Mouse (Mus musculus): ENCODE results near the gene Rnf4. TPM values are rescaled to one million over a fixed set of nuclear protein-coding genes. Genes with fewer than 3 reads are reported as not detected.
A peak's percentile ranks its signal among the peaks of the same experiment; 100 is the strongest.

Gene Rnf4
- total and polyA plus RNA-seq, 3 experiments, result 29.2 to 107 (median 88.6) TPM

DNA sequence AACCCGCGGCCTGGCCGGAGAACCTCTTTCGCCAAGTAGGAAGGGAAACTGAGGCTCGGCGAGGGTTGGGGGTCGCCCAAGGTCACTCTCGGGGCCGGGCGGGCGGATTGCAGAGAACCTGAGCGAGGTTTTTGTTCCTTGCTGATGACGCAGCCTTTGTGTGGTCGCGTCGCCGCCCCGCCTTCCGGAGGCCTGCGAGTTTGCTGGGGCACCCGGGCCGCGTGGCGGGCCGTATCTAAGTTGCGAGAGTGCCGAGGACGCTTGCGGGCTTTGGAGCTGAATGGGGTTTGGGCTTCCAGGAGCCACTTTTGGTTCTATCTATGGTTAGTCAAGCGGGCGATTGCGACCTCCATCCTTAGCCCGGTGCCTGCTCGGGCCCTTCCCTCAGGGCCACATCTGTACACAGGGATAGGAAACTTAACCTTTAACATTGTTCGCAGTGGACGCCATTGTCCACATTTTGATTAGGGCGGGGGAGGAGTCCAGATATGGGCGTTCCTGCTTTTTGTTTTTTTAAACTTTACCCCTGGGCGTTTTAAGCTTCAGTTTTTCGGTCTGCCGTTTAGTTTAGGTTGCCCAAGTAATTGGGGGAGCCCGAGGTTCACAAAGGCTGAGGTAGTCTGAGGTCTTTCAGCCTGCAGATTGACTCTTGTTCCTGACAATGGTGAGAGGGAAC lies 824 bp downstream of the Rnf4 start:
- DNase-seq, result peak; percentile 76

DNA sequence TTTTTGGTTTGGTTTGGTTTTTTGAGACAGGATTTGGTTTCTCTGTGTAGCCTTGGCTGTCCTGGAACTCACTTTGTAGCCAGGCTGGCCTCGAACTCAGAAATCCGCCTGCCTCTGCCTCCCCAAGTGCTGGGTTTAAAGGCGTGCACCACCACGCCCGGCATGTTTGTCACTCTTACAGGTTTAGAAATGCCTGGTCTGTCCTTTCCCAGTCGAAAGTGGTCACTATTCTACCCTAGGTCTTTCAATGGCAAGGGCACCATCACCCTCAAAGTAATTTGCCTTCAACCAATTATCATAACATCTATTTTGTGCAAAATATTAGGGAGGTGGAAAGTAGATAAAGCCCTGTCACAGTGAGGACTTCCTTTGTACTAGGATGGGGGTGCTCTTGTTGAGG lies 4.2 kb downstream of the Rnf4 start:
- DNase-seq, result no peak

DNA sequence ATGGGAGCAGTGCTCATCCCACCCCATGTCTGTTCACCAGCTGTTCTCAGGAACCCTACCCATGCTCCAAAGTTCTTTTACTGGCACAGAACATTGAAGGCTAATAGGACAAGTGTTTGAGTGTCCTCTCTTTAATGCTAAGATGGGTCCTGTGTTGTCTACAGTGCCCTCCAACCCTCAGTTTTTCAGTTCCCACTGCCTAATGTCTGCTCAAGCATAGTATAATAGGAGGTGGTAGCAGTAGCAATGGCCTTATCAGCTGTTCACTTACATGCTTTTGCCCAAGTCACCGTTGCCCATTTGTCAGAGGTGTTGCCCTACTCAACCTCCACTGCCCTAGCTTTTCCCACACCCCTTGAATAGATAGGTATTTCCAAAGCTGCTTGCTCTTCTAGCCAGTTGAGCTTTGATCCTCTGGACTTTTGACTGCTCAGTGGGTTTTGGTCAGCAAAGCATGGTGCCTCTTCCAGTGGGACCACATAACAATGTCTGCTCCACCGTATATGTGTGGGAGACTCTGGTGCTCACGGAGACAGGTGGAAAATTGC lies 16.1 kb downstream of the Rnf4 start:
- DNase-seq, result no peak

DNA sequence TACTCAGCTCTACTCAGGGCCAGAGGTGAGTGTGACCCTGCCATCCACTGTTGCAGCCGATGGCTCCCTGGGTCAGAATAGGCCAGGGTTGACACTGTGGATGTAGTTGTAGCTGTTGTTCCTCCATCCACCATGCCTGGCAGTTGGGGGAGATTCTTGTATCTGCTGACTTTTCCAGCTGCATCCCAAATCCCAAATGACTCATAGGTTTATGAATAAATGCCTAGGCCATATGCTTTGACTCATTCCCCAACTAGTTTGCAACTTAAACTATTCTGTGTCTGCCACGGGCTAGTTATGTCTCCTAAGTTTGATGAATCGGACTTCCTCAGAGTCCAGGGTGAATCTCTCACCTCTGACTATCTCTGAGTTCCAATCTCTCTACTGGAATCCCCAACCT lies 24.2 kb downstream of the Rnf4 start:
- no peak for DNase-seq

DNA sequence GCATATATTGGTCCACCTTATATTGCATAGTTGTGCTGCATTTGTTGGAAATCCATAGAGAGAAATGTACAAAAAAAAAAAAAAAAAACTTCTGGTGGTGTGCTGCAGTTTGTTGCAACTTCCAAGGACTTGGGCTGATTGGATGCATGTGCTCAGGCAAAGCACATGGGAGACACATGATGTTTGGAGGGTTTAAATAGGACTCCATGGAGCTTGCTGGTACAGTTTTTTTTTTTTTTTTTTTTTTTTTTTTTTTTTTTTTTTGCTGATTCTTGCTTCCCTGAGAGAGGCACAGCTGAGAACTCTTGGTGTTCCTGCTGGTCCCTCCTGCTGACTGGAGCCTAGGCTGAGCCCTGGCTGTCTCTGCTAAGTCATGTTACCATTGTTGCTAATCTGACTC lies 27.0 kb downstream of the Rnf4 start:
- no peak for DNase-seq

DNA sequence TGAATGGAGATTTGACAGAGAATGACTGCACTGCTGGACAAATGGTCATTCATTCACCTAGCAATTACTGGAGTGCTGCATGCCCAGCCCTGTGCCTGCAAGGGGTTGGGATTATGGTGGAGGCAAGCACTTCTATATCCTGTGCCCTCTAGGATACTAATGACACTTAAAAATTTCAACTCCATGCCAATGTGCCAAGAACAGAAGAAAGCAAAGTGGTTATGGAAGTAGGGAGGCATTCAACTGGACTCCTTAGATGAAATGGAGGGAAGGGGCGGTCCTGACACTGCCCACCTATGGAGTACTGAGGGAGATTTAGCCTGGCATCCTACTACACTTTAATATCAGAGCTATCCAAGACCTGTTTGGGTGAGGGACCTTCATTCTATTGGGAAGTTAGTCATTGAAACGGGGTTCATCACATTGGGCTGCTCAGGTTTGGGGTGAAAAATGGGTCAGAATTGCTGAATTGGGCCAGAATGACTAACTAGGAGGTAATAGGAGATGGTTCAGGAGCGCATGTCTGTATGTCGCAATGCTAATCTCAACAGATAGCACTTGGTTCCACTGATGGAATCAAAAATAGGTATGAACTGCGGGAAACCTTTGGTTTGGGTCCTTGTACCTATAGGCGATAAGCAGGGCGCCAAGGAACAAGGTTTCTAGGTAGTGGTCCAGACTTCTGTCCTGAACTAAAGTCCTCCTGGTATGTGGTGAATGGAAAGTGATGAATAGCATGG lies 32.6 kb downstream of the Rnf4 start:
- DNase-seq, result no peak

DNA sequence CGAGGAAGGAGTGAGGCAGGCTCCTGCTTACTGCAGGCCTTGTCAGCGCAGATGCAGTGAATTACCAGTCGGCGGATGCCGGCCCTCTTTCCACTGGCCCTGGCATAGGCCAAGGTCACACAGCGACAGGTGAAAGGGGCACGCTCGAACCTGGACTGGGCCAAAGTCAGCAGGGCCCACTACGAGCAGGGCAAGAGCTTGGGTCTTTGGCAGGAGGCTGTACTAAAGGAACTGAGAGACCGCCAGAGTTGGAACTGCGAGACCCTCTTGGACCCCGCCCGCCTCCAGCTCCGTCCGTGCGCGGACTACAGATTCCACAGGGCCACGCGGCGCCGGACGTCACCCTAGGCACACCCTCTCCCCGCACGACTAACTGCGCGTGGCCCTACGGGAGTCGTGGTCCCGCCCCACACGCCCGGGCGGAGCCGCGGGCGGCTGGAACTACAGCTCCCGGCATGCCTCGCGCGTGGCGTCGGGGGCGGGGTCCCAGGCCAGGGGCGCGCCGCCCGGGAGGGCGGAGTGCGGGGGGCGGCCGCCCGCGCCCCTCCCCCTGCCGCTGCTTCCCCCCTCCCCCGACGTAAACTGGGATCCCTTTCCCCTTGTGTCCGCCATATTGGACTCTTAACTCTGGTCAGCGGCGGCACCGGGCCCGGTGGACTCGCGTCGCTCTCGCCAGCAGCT lies 33.4 kb downstream of the Rnf4 start, which contains the start of gene Fam193a:
Gene Fam193a (plus strand): TSS at position 593 of the 681 bp plus-strand sequence.
- DNase-seq, result peak; percentile 99

DNA sequence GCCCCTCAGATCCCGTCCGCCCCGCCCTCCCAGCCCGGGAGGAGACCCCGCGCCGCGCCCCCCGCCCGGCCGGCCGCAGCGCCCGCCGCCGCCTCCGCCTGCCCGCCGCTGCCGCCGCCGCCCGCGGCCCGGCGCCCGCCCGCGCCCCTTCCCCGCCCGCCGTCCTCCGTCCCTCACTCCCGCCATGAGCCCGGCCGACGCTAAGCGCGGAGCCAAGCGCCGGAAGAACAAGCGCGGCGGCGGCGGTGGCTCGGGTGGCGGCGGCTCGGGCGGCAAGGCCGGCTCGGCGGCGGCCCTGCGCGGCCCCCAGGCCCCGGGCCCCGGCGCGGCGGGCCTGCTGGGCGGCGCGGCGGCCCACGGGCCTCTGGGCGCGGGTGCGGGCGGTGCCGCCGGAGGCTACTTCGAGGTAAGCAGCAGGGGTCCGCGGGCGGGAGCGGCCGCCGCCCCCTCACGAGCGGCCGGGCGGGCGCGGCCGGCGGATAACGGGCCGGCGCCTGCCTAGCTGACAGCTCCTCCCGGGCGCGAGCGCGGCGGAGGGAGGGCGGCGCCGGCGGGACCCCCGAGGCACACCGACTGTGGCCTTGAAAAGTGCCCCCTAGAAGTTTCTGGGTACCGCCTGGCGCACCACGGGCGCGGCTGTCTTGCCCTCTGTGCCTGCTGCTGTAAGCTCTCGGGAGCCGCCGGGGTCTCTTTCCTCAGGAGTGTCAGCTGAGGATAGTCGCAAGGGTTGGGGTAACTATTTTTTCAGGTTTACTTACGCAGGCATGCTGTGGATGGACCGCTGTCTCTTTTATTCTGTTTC lies 34.1 kb downstream of the Rnf4 start:
- peak; percentile 45 for DNase-seq

DNA sequence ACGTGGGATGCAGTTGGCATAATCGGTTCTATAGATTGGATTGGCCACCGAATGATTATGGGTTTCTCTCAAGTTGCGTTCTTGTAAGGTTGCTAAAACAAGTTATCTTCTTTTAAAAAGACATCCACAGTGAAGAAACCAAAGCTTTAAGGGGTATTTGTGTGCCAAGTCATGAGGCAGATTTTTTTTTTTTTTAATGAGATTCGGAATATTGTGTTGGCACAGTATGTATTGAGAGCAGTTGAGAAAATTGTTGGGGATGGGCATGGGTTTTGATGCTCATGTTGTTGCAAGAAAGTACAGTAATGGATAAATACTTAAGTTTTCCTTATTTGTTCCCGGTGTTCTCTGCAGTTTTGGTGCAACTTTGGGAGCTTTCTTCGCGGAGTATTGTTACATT lies 34.8 kb downstream of the Rnf4 start:
- no peak for DNase-seq

DNA sequence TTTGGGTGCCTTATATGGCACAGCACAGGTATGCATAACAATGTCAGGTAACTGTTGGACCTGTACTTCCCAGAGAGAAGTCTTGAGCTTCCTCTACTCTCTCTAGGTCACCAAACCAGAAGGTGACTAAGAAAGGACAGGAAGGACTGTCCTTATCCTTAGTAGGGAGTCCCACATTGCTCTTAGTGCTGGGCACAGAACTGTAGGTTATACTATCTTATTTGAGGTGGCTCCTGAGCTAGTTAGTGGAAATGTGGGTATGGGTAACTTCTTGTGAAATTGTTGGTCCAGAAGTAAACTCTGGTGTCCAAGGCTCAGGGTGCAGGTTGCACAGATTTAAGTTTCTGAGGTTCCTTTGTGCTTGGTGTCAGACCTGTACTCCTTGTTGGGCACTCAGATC lies 36.1 kb downstream of the Rnf4 start:
- DNase-seq, result no peak

DNA sequence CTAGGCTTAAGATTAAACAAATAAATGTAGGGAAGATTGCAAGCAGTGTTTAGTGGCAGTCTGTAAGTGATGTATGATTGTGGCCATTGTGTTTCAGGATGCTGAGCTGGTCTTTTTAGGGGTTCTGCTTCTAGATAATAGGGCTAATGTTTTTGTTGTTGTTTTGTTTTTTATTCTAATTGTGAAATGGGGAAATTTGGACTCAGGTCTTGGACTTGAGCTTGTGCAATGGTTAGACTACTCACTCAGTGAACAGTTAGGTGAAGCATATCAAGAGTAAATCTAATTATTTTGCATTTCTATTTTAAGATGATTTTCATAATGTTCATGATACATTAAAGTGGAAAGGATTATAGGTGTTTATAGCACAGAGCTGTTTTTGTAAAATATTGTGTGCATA lies 36.5 kb downstream of the Rnf4 start:
- DNase-seq, result no peak

DNA sequence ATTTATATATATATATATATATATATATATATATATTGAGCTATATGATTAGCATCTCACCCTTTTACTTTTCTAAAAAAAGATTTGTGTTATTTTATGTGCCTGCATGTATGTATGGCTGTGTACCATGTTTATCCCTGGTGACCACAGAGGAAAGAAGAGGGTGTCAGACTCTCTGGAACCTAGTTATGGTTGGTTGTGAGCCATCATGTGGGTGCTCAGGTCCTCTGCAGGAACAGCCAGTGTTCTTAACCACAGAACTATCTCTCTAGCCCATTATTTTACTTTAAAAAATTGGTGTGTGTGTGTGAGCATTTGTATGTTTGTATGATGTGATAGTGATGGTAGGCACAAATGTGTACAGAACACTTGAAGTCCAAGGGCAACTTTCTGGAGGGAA lies 42.7 kb downstream of the Rnf4 start:
- no peak for DNase-seq

DNA sequence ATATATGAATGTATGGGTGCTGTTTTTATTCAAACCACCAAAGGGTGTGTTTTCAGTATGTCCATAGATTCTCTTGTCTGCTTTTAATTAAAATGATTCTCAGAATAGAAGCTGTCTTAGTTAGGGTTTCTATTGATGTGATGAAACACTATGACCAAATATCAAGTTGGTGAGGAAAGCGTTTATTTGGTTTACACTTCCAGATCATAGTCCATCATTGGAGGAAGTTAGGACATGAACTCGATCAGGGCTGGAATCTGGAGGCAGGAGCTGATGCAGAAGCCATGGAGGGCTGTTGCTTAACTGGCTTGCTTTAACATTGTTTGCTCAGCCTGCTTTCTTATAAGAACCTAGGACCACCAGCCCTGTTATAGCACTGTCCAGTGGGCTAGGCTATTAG lies 45.6 kb downstream of the Rnf4 start:
- no peak for DNase-seq

DNA sequence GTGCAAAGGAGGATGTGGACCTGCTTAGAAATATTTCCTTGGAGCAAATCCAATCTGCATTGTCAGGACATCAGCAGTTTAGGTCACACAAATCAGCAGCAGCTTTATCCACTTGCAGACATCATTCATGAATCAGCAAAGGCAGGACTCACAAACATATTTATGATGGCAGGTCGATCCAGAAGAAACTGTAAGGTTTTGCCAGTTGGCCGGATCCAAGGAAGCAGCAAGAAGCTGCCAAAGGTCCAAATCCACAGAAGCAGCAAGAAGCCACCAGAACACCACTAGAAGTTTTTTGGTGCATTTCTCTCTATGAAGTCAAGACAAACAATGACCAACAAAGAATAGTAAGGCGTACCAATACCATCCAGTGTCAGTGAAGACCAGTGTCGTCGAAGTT lies 49.5 kb downstream of the Rnf4 start:
- no peak for DNase-seq

DNA sequence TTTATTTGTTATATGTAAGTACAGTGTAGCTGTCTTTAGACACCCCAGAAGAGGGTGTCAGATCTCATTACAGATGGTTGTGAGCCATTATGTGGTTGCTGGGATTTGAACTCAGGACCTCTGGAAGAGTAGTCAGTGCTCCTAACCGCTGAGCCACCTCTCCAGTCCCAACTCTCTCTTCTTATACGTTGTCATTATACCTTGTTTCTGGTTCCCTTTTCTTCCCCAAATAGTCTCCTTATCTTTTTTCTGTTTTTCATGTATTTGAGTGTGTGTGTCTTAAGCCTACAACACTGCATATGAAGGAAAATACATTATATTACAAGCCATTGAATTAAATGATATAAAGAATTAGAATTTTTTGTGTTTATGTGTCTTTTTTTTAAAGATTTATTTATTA lies 50.7 kb downstream of the Rnf4 start:
- DNase-seq, result no peak

DNA sequence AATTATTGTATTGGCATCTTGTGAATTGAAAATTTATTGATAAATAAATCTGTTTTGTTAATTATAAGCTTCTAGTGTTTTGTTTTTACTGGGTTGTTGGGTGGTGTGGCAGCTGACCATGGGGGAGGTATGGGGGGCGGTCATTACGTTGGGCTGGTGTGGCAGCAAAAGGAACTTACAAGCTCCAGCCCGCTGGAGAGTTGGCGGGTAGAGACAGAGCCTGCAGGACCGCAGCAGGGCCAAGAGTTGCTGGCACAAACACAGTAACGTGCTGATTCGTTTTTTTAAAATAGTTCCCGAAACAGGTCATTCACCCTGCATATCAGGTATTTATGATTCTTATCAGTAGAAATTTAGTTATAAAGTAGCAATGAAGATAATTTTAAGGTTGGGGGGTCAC lies 57.2 kb downstream of the Rnf4 start:
- no peak for DNase-seq

DNA sequence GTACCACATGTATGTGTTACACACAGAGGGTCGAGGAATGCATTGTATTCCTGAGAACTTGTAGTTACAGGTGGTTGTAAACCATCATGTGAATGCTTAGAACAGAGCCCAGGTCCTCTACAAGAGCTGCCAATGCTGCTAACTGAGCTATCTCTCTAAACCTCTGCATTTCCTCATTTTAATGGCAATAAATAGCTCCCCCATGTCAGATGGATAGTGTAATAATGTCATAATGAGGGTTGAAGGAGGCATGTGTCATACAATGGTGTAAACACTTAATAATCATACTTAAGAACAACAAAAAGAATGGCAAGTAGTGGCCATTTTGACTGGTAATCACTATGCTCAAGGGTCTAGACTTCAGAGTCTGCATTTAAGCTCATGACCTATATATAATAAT lies 59.3 kb downstream of the Rnf4 start:
- no peak for DNase-seq

DNA sequence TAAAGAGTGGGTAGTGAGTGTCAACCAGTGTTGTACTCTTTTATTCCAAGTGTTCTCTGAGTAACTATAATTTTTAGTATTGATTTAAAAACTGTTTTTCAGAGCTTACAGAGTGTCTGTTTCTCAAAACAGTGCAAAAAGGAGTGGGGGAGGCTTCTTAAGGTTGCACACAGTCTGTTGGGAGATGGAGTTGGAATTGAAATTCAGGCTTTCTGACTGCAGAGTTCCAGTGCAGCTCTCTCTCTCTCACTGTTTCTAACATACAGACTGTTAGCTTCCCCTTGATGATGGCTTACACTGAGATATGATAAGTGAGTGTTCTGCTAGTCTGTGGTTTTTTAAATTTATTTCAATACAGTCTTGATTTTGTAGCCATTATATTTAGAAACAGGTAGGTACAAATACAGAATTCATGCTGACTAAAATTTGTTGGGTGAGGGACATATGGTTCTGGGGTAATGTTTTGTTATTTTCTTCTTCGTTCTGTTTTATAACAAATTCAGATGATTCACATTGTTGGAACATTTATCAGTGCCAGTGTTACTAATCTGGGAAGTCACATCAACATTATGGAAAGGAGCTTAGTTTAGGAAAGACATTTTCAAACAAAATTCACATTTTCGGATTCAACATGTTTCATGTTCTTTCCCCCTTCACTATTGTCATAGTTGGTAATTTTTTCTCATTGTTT lies 59.9 kb downstream of the Rnf4 start:
- DNase-seq, result no peak

DNA sequence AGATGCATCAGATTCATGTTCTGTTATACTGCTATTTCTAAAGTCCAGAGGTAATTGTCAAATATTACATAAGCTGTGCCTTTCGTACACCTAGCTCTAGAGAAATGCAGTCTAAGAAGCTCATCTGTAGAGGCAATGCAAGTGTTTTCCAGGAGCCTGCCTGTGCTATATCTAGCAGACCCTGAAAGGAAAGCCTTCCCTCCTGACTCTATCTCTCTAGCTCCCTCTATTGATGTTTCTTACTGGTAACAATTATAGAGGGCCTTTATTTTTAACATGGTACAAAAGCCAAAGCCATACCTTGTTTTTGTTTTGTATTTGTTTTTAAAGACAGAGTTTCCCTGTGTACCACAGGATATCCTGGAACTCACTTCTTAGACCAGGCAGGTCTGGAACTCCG lies 61.8 kb downstream of the Rnf4 start:
- DNase-seq, result no peak

DNA sequence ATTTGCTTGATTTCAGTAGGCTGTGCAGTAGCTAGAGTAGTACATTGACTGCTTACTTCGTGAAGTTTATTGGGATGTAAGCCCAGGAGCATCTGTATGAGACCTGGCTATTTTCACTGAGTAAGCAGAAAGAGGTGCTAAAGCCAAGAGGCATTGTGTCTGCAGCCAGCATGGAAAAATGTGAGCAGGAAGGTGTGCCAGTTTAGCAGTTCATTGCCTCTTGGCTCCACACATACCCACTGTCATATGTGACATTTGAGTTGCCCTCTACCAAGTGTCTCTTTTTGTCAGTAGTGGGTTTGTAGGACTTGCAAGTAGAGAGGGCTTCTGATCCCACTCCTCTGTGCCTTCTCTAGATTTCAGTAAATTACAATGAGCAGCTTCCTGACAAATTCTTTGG lies 62.2 kb downstream of the Rnf4 start:
- no peak for DNase-seq
